Mouse (Mus musculus) Patski (cell line): ENCODE measurements at regions not wholly inside any gene's neighbourhood (a gene's known extent, or its start where the extent isn't known, plus 50 kb on each side); places are given as distances from the start of the nearest gene placed in this dataset.

ENCODE experiments used
- ATAC-seq: fragments of 100-300 bp; one replicate; pipeline ENCODE4 v1.8.0; 2021
- CTCF ChIA-PET: fragments of 350-600 bp; sonication (Branson Sonifier 250); formaldehyde crosslinking; loops from one replicate; lab custom pipeline; 2022; ENCODE audit warnings: inconsistent platforms; lab: Charles Lee
- POLR2A ChIA-PET: fragments of 350-600 bp; sonication (Branson Sonifier 250); formaldehyde crosslinking; loops from one replicate; lab custom pipeline; 2022; ENCODE audit warnings: antibody characterized with exemption, inconsistent platforms; lab: Charles Lee
- DNase-seq: peaks from one replicate; pipeline ENCODE4 v3.0.0-alpha.2; 2011; ENCODE audit warnings: low read depth, low spot score
- H3K27me3 ChIP-seq: fragments of 371-371 bp; one replicate; pipeline ENCODE4 v1.5.1; 2021
- CTCF ChIP-seq: fragments of 100-300 bp; IDR thresholded peaks from one replicate; pipeline ENCODE4 v1.5.1; 2021
- in situ Hi-C: fragments of 300-500 bp; cut with MboI; formaldehyde crosslinking; loops from 3 replicates; pipeline ENCODE4 v1.11.1; 2018; ENCODE audit warnings: low pct_unique_long_range_greater_than_20kb, mixed read lengths

- ATAC-seq: no peak
- CTCF ChIA-PET: no interaction called here
These were observed 347.3 kb downstream of the Cd83 start for GRCm38 (mm10) chr13:44131916-44132315.

GRCm38 (mm10) chr13:44132510-44132909 lies 347.9 kb downstream of the Cd83 start:
- ATAC-seq: no peak
- ChIA-PET POLR2A (no interaction called here), CTCF (no interaction called here)
- H3K27me3 ChIP-seq: no peaks in the 10 kb centered on the region
- in situ Hi-C loops: no loop called here
- no peak for DNase-seq
- TF ChIP-seq CTCF: no peak

More at GRCm38 (mm10) chr13:44131916-44132315, 347.3 kb downstream of the Cd83 start:
- POLR2A ChIA-PET: no interaction called here
- DNase-seq: no peak
- no peak for TF ChIP-seq CTCF
- in situ Hi-C loops: no loop called here
- no peaks in the 10 kb centered on the region for H3K27me3 ChIP-seq

DNA sequence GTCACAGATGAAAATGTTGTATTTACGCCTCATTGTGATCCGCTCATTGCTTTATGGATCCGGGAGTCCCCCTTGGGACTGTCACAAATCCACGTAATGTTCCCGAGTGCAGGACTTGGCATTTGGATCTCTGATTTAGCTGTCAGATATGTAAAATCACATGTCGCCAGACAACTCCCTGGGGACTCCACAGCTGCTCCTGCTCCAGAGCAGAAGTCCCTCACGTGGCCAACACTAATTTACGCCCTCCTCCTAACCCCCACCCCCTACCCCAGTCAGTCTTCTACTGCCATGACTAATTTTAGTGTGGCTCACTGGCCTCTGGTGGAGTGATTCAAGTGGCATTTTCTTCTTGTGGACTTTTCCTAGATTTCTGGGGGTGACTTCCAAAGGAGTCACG lies 348.9 kb downstream of the Cd83 start:
- no peak for ATAC-seq

DNA sequence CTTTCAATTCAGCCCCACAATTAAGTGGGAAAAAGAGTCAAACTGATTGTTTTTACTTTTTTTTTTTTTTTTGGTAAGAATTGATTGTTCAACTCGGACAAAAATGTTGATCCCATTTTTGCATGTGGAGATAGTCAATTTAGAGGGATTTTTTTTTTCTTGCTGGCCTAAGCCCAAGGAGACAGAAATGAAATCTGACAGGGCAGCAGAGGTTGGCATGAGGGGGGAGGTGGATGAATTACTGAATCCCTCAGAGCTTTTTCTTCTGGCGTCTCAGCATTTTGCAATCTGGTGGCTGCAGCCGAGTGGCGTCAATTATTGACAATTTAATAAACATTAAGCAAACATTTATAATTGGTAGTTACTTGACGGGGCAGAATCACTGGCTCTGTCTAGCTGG lies 356.6 kb downstream of the Cd83 start:
- in situ Hi-C loops: no loop called here
- H3K27me3 ChIP-seq: no peaks in the 10 kb centered on the region
- DNase-seq: no peak
- TF ChIP-seq CTCF: no peak
- POLR2A ChIA-PET: no interaction called here
- no peak for ATAC-seq
- CTCF ChIA-PET: no interaction called here

More for the DNA sequence above, 348.9 kb downstream of the Cd83 start:
- TF ChIP-seq CTCF: no peak
- ChIA-PET POLR2A (interaction anchor here (0.6 kb wide), 1 partner anchor 240 kb away, joined by 3 read pairs; no protein-coding TSS in a partner anchor), CTCF (no interaction called here)
- no peaks in the 10 kb centered on the region for H3K27me3 ChIP-seq
- in situ Hi-C loops: no loop called here
- DNase-seq: no peak

- no peak for TF ChIP-seq CTCF
- DNase-seq (no peak), ATAC-seq (no peak)
- CTCF ChIA-PET: no interaction called here
- H3K27me3 ChIP-seq: no peaks in the 10 kb centered on the region
- POLR2A ChIA-PET: no interaction called here
- in situ Hi-C loops: no loop called here
These were observed 360.9 kb downstream of the Cd83 start for GRCm38 (mm10) chr13:44145441-44145840.

DNA sequence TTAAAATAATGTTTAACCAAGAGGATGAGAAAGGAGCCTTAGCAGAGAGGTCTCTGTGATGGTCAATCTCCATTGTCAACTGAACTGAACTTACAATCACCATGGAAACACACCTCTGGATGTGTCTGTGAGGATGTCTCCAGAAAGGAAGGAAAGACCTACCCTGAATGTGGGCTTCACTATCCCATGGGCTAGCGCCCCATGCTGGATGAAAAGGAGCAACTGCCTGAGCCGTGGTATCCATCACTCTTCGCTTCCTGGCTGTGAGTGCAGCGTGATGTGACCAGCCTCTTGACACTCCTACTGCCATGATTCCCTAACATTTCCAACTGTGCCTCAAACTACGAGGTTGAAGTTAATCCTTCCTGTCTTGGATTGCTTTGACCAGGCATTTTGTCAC lies 363.3 kb downstream of the Cd83 start:
- ChIA-PET CTCF (no interaction called here), POLR2A (no interaction called here)
- in situ Hi-C loops: no loop called here
- no peaks in the 10 kb centered on the region for H3K27me3 ChIP-seq
- ATAC-seq (no peak), DNase-seq (no peak)
- TF ChIP-seq CTCF: no peak

- TF ChIP-seq CTCF: no peak
- ATAC-seq (no peak), DNase-seq (no peak)
- no peaks in the 10 kb centered on the region for H3K27me3 ChIP-seq
- ChIA-PET POLR2A (no interaction called here), CTCF (no interaction called here)
- in situ Hi-C loops: no loop called here
These were observed 364.9 kb downstream of the Cd83 start for GRCm38 (mm10) chr13:44149499-44149898.

DNA sequence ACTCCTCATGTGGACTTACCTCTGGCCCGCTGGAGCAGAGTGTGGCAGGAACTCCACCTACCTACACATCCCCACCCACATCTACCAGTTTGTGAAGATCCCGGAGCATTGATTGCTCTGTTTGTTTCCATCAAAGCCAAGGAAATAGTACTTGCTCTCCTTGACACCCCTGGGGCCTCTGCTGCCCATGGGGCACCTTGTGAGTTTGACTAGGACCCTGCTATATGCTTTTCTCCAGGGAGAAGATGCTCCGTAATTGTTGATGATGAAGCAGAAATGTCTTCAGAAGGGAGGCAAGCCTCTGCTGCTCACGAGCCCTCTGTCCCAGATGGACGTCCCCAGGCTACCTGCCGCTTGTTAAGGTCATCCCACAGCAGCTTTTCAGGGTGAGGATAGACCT lies 367.0 kb downstream of the Cd83 start:
- ATAC-seq (no peak), DNase-seq (no peak)
- H3K27me3 ChIP-seq: no peaks in the 10 kb centered on the region
- CTCF ChIA-PET: no interaction called here
- POLR2A ChIA-PET: no interaction called here
- in situ Hi-C loops: no loop called here
- TF ChIP-seq CTCF: no peak

DNA sequence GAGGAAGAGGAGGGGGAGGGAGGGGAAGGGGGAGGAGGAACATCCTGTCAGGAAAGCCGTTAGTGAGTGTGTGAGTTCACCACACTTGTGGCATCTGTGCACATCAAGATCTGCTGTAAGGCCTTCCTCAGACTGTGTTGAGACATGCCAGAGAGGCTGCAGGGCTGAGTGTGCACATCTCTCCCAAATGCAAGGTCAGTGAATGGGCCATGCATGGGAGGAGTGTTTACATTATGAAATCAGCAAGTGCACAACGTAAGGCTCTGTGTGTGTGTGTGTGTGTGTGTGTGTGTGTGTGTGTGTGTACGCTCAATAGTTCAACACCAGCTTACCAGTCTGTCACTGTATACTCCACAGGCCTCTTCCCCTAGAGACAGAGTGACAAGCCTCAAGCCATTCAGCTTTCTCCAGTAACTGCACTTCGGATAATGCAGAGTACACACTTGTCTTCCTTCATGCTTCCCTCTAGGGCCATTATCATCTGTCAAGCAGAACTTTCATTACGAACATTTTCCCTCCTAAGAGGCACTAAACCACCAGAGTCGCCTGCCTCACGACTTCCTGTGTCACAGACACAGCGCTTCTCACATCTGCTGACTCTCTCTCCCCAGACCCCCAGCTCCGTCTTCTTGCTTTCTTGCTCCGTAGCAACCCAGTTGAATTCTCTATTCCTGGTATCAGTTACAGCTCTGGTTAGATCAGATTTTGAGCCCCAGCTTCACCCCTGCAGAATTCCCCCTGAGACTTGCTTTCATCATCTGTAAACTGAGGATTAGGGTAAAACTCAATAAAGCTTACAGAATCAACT lies 368.4 kb downstream of the Cd83 start:
- ChIA-PET CTCF (interaction anchor here (1.3 kb wide), 1 partner anchor 36 kb away, joined by 5 read pairs; no protein-coding TSS in a partner anchor), POLR2A (no interaction called here)
- in situ Hi-C loops: no loop called here
- no peaks in the 10 kb centered on the region for H3K27me3 ChIP-seq
- no peak for ATAC-seq
- DNase-seq: no peak
- no peak for TF ChIP-seq CTCF

DNA sequence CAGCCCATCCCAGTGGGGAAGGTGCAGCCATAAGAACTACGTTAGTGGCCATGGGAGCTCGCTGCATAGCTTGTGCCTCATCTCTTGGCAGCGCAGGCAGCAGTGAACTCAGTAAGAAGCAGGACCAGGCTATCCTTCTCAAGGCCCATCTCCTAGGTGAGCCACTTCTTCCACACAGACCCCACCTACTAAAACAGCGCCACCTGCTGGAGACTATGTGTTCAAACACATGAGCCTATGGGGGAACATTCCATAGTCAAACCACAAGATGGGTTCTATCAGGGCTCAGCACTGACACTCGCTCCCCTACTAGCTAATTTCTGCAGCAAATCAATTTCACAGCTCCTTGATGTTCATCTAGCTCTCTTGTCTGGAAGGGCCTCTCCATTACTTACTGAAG lies 369.2 kb downstream of the Cd83 start:
- ATAC-seq: no peak
- CTCF ChIA-PET: interaction anchor here (1.3 kb wide), 1 partner anchor 37 kb away, joined by 5 read pairs; no protein-coding TSS in a partner anchor

GRCm38 (mm10) chr13:44155956-44156355 lies 371.4 kb downstream of the Cd83 start:
- DNase-seq: no peak
- in situ Hi-C loops: no loop called here
- ATAC-seq: no peak
- TF ChIP-seq CTCF: no peak
- POLR2A ChIA-PET: no interaction called here
- H3K27me3 ChIP-seq: no peaks in the 10 kb centered on the region
- CTCF ChIA-PET: no interaction called here

More for the DNA sequence above, 369.2 kb downstream of the Cd83 start:
- TF ChIP-seq CTCF: peak; percentile 19
- POLR2A ChIA-PET: interaction anchor here (0.6 kb wide), 1 partner anchor 1189 kb away, joined by 3 read pairs; no protein-coding TSS in a partner anchor
- in situ Hi-C loops: no loop called here
- H3K27me3 ChIP-seq: no peaks in the 10 kb centered on the region
- no peak for DNase-seq
